Mouse (Mus musculus) stomach, postnatal 0 days (tissue): ENCODE results near the gene Gm20219.

Experiments
- CTCF ChIP-seq: IDR thresholded peaks from 2 replicates; pipeline ENCODE4 v1.5.1; 2016; ENCODE audit warnings: antibody characterized with exemption, low read depth, mild to moderate bottlenecking, moderate library complexity
- EP300 ChIP-seq: optimal IDR thresholded peaks from 2 replicates; pipeline ENCODE3; 2016; ENCODE audit warnings: antibody characterized with exemption

DNA sequence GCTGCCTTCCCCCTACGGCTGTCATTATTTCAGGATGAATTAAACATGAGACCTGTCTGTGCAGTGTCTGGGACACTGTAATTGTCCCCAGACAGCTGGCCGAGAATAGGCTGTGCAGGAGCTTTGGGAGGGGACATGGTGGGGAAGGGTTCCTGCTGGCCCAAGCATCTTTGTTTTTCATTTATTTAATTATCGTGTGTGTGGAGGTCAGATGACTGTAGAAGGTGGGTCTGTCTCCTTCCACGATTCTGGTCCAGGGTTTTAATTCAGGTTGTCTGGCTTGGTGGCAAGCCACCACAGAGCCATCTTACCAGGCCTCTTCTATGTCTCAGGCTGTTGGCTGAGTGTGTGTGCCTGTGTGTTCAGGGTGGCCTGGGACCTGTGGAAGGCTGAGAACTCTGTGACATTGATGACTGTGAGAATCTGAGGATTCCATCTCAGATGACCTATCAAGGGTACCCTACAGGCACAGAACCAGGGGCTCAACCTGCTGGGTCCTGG is 5.5 kb downstream of the Gm20219 start:
- TF ChIP-seq CTCF, result no peak
- TF ChIP-seq EP300, result no peak
